Mouse (Mus musculus) forebrain, embryonic 16.5 days (tissue): ENCODE measurements around the gene Gsk3b. TPM values are rescaled to one million over a fixed set of nuclear protein-coding genes. Genes with fewer than 3 reads are reported as not detected.

Experiments used
- ATAC-seq: fragments of 200-750 bp; cut with Nextera tagmentation; 2 replicates; pipeline ENCODE4 v1.8.0; 2017; ENCODE audit warnings: mild to moderate bottlenecking, moderate library complexity
- H3K27ac ChIP-seq: fragments of 300-500 bp; sonication (generic); 2 replicates; pipeline ENCODE4 v1.5.1; 2014; ENCODE audit warnings: low read length, control low read depth
- H3K27me3 ChIP-seq: fragments of 300-500 bp; sonication (generic); replicated peaks from 2 replicates; pipeline ENCODE4 v1.6.1; 2014; ENCODE audit warnings: low read length; ENCODE audit not compliant: control insufficient read depth, insufficient read depth
- H3K36me3 ChIP-seq: fragments of 300-500 bp; sonication (generic); 2 replicates; pipeline ENCODE4 v1.6.1; 2014; ENCODE audit not compliant: control insufficient read depth, insufficient read depth
- H3K4me1 ChIP-seq: fragments of 300-500 bp; sonication (generic); replicated peaks from 2 replicates; pipeline ENCODE4 v1.6.1; 2014; ENCODE audit warnings: low read length; ENCODE audit not compliant: control insufficient read depth, insufficient read depth
- H3K4me2 ChIP-seq: fragments of 300-500 bp; sonication (generic); 2 replicates; pipeline ENCODE4 v1.6.1; 2014; ENCODE audit warnings: mild to moderate bottlenecking, low read length, control low read depth
- H3K4me3 ChIP-seq: fragments of 300-500 bp; sonication (generic); replicated peaks from 2 replicates; pipeline ENCODE4 v1.5.1; 2014; ENCODE audit warnings: mild to moderate bottlenecking, low read length, control low read depth
- H3K9ac ChIP-seq: fragments of 300-500 bp; sonication (generic); replicated peaks from 2 replicates; pipeline ENCODE4 v1.6.1; 2014; ENCODE audit warnings: low read depth, low read length, control low read depth
- H3K9me3 ChIP-seq: fragments of 300-500 bp; sonication (generic); 2 replicates; pipeline ENCODE4 v1.6.1; 2016; ENCODE audit warnings: low read length; ENCODE audit not compliant: control insufficient read depth
- WGBS: fragments of 180-500 bp; shearing (Covaris S2); extraction: QIAGEN DNeasy Blood & Tissue Kit; methylation state at CpG from one replicate; pipeline ENCODE4 v1.1.7; 2014; 5-methylcytosine and 5-hydroxymethylcytosine counted together
- polyA plus RNA-seq: library from polyadenylated mRNA; unstranded; fragments of >200 nt; fragmentation: Nextera tagmentation; extraction: Ambion mirVana; gene quantifications from 2 replicates; pipeline ENCODE4 v1.2.1, GENCODE M21; 2015

Gene Gsk3b
- polyA plus RNA-seq, 1 experiment from 2014 or later, result 155 TPM

DNA sequence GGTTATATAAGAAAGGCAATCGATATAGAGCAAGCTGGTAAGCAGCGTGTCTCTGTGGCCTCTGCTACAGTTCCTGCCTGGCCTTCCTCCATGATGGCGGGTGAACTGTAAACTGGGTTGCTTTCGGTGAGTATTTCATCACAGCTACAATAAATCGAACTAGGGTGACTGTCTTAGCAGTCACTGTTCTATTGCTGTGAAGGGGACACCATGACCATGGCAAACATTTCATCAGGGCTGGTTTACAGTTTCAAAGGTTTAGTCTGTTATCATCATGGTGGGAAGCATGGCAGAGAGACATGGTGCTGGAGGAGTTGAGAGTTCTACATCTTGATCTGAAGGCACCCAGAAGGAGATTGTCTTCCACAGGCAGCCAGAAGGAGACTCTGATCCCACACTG lies 191.0 kb downstream of the Gsk3b start:
- ATAC-seq, result no peak
- no peaks in the 10 kb centered on the region for H3K4me1 ChIP-seq
- H3K27me3 ChIP-seq, result no peaks in the 10 kb centered on the region
- H3K27ac ChIP-seq, result no peak overlapping the region
- no peak overlapping the region for H3K4me3 ChIP-seq
- no peaks in the 10 kb centered on the region for H3K9me3 ChIP-seq
- no peaks in the 10 kb centered on the region for H3K36me3 ChIP-seq
- no peak overlapping the region for H3K9ac ChIP-seq
- 91% methylated on average over 5 of the region's 5 CpGs for WGBS
- H3K4me2 ChIP-seq, result no peak overlapping the region

DNA sequence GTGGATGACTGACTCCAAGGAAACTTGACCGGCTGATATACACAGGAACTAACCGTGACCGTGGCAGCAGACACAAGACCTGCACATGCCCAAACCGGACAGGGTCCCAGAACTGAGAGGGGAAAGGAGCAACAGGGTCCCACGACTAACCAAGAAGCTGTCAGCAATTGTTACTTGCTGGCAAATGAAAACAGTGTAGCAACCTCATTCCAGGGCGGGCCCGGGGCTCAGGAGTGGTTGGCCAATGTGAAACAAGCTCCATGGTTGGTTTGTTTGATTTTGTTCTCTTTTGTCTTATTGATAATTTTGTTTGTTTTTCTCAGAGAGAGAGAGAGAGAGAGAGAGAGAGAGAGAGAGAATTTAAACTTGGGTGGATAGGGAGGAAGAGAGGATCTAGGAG lies 192.2 kb downstream of the Gsk3b start:
- no peaks in the 10 kb centered on the region for H3K36me3 ChIP-seq

DNA sequence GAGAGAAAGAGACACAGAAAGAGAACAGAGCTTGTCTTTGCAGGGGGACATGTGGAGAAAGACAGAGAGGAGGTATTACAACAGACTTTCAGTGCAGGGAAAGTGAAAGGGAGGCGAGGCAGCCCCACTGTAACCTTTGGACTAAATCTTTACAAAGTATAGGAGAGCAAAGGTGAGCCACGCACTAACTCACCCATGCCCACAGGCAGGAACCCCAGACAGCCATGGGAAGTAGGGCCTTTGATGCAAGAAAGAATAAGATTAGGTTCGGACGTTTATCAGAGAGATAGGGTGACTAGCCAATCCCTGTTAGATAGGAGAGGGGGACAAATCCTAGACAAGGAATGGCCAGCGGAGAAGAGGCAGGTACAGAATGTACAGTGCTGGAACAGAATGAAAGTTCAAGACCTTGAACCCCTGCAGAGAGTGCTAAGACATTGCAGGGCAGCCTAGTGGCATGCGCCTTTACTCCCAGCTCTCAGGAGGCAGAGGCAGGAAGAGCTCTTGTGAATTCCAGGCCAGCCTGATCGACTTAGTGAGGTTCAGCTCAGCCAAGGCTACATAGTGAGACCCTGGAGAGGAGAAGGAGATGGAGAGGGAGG lies 193.9 kb downstream of the Gsk3b start:
- H3K4me1 ChIP-seq, result no peaks in the 10 kb centered on the region
- no peaks in the 10 kb centered on the region for H3K27me3 ChIP-seq
- no peak overlapping the region for H3K4me2 ChIP-seq
- no peaks in the 10 kb centered on the region for H3K36me3 ChIP-seq
- no peak for ATAC-seq
- no peak overlapping the region for H3K27ac ChIP-seq
- no peaks in the 10 kb centered on the region for H3K9me3 ChIP-seq
- no peak overlapping the region for H3K4me3 ChIP-seq
- WGBS, result 83% methylated on average over 7 of the region's 7 CpGs
- H3K9ac ChIP-seq, result no peak overlapping the region

More for the DNA sequence above, 192.2 kb downstream of the Gsk3b start:
- Histone ChIP-seq H3K4me2 (no peak overlapping the region), H3K27ac (no peak overlapping the region), H3K9ac (no peak overlapping the region), H3K9me3 (no peaks in the 10 kb centered on the region), H3K4me3 (no peak overlapping the region), H3K27me3 (no peaks in the 10 kb centered on the region), H3K4me1 (no peaks in the 10 kb centered on the region)
- WGBS, result 90% methylated on average over 7 of the region's 7 CpGs
- ATAC-seq, result no peak

DNA sequence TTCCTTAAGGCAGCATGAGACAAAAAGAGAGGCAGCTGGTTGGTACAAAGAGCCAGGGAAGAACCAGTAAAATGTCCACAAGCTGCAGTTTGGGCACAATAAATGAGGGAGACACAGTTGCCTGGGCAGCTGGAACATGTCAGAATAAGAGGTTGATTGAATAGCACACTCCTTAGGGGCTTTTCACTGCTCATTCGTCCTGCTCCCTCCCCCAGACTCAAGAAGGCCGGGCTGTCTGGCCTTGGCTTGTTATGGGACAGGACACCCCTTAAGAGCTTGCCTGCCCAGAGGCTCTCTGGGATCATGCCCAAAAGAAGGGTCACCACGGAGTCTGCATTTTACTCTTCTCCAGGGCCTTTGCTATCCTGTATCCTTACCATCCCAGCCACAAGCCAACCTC lies 194.5 kb downstream of the Gsk3b start:
- H3K9ac ChIP-seq, result no peak overlapping the region
- H3K4me1 ChIP-seq, result no peaks in the 10 kb centered on the region
- H3K9me3 ChIP-seq, result no peaks in the 10 kb centered on the region
- H3K36me3 ChIP-seq, result no peaks in the 10 kb centered on the region
- no peak overlapping the region for H3K4me2 ChIP-seq
- ATAC-seq, result no peak
- no peak overlapping the region for H3K4me3 ChIP-seq
- no peaks in the 10 kb centered on the region for H3K27me3 ChIP-seq
- H3K27ac ChIP-seq, result no peak overlapping the region
- WGBS, result 39% methylated on average over 3 of the region's 3 CpGs

DNA sequence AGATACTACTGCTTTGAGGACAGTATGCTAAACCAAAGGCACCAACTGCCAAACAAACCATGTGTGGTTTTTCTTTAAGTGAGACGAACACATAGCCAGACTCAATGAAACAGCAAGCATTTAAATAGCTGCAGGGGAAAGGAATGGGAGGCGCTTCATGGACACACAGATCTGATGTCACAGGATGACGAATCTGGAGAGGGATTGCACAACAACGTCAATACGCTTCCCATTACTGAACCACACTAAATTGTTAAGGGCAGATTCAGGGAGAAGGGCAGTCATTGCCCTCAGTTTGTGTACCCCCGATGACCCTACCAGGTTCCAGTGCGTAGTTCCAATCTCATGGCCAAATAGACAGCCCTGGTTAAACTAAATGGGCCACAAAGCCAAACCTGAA lies 197.0 kb downstream of the Gsk3b start:
- 88% methylated on average over 7 of the region's 7 CpGs for WGBS
- H3K36me3 ChIP-seq, result no peaks in the 10 kb centered on the region
- no peak for ATAC-seq
- no peak overlapping the region for H3K4me3 ChIP-seq
- no peaks in the 10 kb centered on the region for H3K27me3 ChIP-seq
- H3K4me2 ChIP-seq, result no peak overlapping the region
- no peak overlapping the region for H3K9ac ChIP-seq
- H3K27ac ChIP-seq, result no peak overlapping the region
- no peaks in the 10 kb centered on the region for H3K9me3 ChIP-seq
- H3K4me1 ChIP-seq, result no peaks in the 10 kb centered on the region

DNA sequence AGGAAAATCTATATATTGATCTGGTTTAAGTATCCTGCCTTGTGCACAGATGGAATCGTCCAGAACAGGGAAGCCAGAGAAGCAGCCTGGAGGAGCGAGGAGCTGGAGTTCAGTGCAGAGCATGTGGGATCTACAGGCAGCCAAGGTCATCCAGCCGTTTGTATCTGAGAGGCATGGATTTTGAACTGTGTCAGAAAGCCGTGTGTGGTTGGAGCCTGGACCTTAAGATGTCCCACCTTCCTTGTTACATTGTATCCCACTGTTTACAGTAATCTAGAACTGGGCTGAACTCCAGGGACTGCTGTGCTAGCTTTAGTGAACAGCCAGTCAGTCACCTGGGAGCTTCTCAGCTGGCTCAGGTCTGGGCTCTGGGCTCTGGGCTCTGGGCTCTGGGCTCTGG lies 197.7 kb downstream of the Gsk3b start:
- no peaks in the 10 kb centered on the region for H3K36me3 ChIP-seq
- no peak overlapping the region for H3K9ac ChIP-seq
- 82% methylated on average over 4 of the region's 4 CpGs for WGBS
- no peak overlapping the region for H3K4me3 ChIP-seq
- no peaks in the 10 kb centered on the region for H3K4me1 ChIP-seq
- H3K27me3 ChIP-seq, result no peaks in the 10 kb centered on the region
- no peak overlapping the region for H3K4me2 ChIP-seq
- H3K9me3 ChIP-seq, result no peaks in the 10 kb centered on the region
- ATAC-seq, result no peak
- no peak overlapping the region for H3K27ac ChIP-seq

DNA sequence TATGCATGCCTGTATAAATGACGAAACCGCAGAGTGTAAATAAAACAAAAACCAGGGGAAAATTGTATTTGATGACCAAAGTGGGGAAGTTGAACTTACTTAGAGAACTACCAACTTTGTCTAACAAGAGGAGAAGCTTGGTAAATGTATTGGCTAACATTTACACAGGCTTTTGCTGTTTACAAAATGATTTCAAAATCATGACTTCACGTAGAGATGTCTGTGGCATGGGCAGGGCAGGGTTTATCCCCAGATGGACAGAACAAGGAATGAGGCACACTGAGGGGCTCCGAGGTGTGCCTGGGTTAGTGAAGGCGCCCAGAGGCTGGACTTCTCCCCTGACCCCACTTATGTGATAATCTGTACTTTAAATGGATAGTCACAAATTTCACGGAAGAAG lies 198.6 kb downstream of the Gsk3b start:
- Histone ChIP-seq H3K4me3 (no peak overlapping the region), H3K9me3 (no peaks in the 10 kb centered on the region), H3K9ac (no peak overlapping the region), H3K36me3 (no peaks in the 10 kb centered on the region), H3K27ac (no peak overlapping the region), H3K4me2 (no peak overlapping the region), H3K27me3 (no peaks in the 10 kb centered on the region), H3K4me1 (no peaks in the 10 kb centered on the region)
- 95% methylated on average over 6 of the region's 6 CpGs for WGBS
- ATAC-seq, result no peak

DNA sequence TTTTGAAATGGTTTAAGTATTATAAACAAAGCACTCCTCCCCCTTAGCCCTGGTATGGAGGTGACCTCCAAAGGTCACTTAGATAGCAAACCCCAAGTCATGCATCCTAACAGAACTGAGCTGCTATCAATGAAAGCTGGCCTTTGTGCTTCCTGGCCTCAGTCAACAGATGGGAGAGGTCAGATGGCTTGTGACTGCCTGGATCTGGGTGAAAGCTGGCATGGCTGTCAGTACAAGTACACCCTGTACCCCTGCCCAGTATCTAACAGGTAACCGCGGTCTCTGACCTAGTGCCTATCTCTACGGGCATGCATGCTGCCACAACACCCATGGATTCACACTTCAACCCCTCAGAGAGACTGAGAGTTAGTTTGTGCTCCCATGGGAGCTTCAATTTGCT lies 199.0 kb downstream of the Gsk3b start:
- Histone ChIP-seq H3K9me3 (no peaks in the 10 kb centered on the region), H3K4me3 (no peak overlapping the region), H3K9ac (no peak overlapping the region), H3K27me3 (no peaks in the 10 kb centered on the region), H3K27ac (no peak overlapping the region), H3K4me2 (no peak overlapping the region), H3K4me1 (no peaks in the 10 kb centered on the region), H3K36me3 (no peaks in the 10 kb centered on the region)
- no peak for ATAC-seq
- 90% methylated on average over 3 of the region's 3 CpGs for WGBS

DNA sequence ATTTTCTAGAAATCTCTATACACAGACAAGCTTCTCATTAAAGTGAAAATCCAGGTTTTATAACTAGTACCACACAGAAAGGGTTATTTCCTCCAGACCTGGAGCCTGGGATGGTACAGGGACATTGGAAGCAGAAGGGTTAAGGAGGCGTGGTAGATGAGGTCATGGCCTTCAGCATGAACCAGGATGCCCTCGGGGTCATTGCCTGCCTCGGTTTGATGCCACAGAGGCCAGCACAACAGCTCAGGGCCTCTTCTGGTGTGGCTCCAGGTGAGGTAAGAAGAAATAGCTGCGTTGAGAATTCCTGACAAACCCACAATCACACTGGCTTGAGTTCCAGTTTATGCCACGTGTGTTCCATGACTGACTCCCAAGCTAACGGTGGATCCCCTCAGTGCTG lies 200.1 kb downstream of the Gsk3b start:
- Histone ChIP-seq H3K4me2 (no peak overlapping the region), H3K27me3 (no peaks in the 10 kb centered on the region), H3K4me3 (no peak overlapping the region), H3K9ac (no peak overlapping the region), H3K36me3 (no peaks in the 10 kb centered on the region), H3K27ac (no peak overlapping the region), H3K9me3 (no peaks in the 10 kb centered on the region), H3K4me1 (no peaks in the 10 kb centered on the region)
- WGBS, result 35% methylated on average over 6 of the region's 6 CpGs
- ATAC-seq, result no peak

DNA sequence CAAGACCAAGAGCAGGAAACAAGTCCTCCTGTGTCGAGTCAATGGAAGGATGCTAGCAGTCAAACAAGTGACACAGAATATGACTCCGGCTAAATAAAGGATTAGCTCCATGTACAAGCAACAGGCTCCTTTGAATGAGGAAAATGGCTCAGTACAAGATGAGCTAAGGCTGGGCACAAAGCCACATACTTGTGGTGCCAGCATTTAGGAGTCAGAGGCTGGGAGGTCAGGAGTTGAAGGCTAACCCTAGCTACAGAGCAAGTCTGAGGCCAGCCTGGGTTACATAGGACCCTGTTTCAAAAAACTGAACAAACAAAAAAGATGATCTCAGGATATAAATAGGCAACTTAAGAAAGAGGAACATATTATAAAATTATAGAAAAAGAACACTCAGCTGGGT lies 201.3 kb downstream of the Gsk3b start:
- Histone ChIP-seq H3K4me1 (no peaks in the 10 kb centered on the region), H3K9ac (no peak overlapping the region), H3K4me3 (no peak overlapping the region), H3K27me3 (no peaks in the 10 kb centered on the region), H3K4me2 (no peak overlapping the region), H3K9me3 (no peaks in the 10 kb centered on the region), H3K27ac (no peak overlapping the region), H3K36me3 (no peaks in the 10 kb centered on the region)
- no peak for ATAC-seq
- 67% methylated on average over 2 of the region's 2 CpGs for WGBS
